Mouse (Mus musculus) forebrain, embryonic 11.5 days (tissue): ENCODE measurements around the gene Tbcb. TPM values are rescaled to one million over a fixed set of nuclear protein-coding genes. Genes with fewer than 3 reads are reported as not detected.

Experiments
- ATAC-seq: fragments of 200-750 bp; cut with Nextera tagmentation; replicated peaks from 2 replicates; pipeline ENCODE4 v1.8.0; 2017; ENCODE audit warnings: moderate TSS enrichment; ENCODE audit not compliant: low FRiP score
- DNase-seq: peaks from one replicate; pipeline ENCODE4 v3.0.0-alpha.2; 2017; ENCODE audit warnings: low spot score
- H3K27ac ChIP-seq: fragments of 300-500 bp; sonication (generic); 2 replicates; pipeline ENCODE4 v1.5.1; 2014; ENCODE audit warnings: low read depth, low read length
- H3K27me3 ChIP-seq: fragments of 300-500 bp; sonication (generic); 2 replicates; pipeline ENCODE4 v1.6.1; 2014; ENCODE audit warnings: mild to moderate bottlenecking, low read length, mixed read lengths; ENCODE audit not compliant: control insufficient read depth, insufficient read depth
- H3K36me3 ChIP-seq: fragments of 300-500 bp; sonication (generic); 2 replicates; pipeline ENCODE4 v1.6.1; 2014; ENCODE audit warnings: mild to moderate bottlenecking, low read length, moderate library complexity, mixed read lengths; ENCODE audit not compliant: control insufficient read depth, insufficient read depth
- H3K4me1 ChIP-seq: fragments of 300-500 bp; sonication (generic); replicated peaks from 2 replicates; pipeline ENCODE4 v1.6.1; 2014; ENCODE audit warnings: low read length, mixed read lengths; ENCODE audit not compliant: control insufficient read depth, insufficient read depth
- H3K4me2 ChIP-seq: fragments of 300-500 bp; sonication (generic); 2 replicates; pipeline ENCODE4 v1.6.1; 2014; ENCODE audit warnings: low read depth, mild to moderate bottlenecking, low read length, moderate library complexity, mixed read lengths; ENCODE audit not compliant: severe bottlenecking
- H3K4me3 ChIP-seq: fragments of 300-500 bp; sonication (generic); 2 replicates; pipeline ENCODE4 v1.5.1; 2014; ENCODE audit warnings: low read depth, low read length
- H3K9ac ChIP-seq: fragments of 300-500 bp; sonication (generic); 2 replicates; pipeline ENCODE4 v1.6.1; 2014; ENCODE audit warnings: low read length
- H3K9me3 ChIP-seq: fragments of 300-500 bp; sonication (generic); 2 replicates; pipeline ENCODE4 v1.6.1; 2016; ENCODE audit warnings: low read length, mixed read lengths; ENCODE audit not compliant: control insufficient read depth
- WGBS: fragments of 180-500 bp; shearing (Covaris S2); extraction: QIAGEN DNeasy Blood & Tissue Kit; methylation state at CpG from one replicate; pipeline ENCODE4 v1.1.7; 2014; 5-methylcytosine and 5-hydroxymethylcytosine counted together
- polyA plus RNA-seq: library from polyadenylated mRNA; unstranded; fragments of >200 nt; fragmentation: Nextera tagmentation; extraction: Ambion mirVana; gene quantifications from 2 replicates; pipeline ENCODE4 v1.2.1, GENCODE M21; 2014

The Tbcb gene
- polyA plus RNA-seq, 1 experiment from 2014 or later = 235 TPM

DNA sequence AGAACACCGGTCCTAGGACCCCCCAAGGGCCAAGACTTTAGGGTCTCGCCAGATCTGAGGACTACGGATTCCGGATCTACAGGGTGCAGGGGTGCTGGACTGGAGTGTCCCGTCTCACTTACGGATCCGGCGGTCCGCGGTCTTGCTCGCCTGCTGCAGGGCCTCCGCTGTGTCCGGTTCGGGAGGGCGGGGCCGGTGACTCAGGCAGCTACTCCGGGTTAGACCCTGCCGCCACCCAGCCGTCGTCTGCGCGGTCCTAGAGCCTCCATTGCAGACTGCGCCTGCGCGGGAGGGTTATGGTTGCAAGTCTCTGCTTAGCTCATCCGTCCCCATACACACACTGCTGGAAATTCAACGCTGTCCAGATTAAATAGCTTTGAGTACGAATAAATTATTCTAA, 37.2 kb downstream of the Tbcb start:
- Histone ChIP-seq H3K4me2 (peak overlapping the region; percentile 79), H3K4me1 (peaks cover 10% of the 10 kb centered on the region), H3K27me3 (no peaks in the 10 kb centered on the region), H3K9ac (peak overlapping the region; percentile 76), H3K36me3 (no peaks in the 10 kb centered on the region; the same call in 1 of the 2 replicates), H3K4me3 (peak overlapping the region; percentile 72), H3K27ac (peak overlapping the region; percentile 27; the same call in 1 of the 2 replicates), H3K9me3 (no peaks in the 10 kb centered on the region)
- ATAC-seq (peak; percentile 83), DNase-seq (peak; percentile 98)
- WGBS = under 1% methylated on average over 28 of the region's 28 CpGs

GRCm38 (mm10) chr7:30194101-30194831, 37.8 kb downstream of the Tbcb start:
- Histone ChIP-seq H3K4me1 (peaks cover 10% of the 10 kb centered on the region), H3K27ac (peak overlapping the region; percentile 27; the same call in 1 of the 2 replicates), H3K36me3 (no peaks in the 10 kb centered on the region; the same call in 1 of the 2 replicates), H3K9me3 (no peaks in the 10 kb centered on the region), H3K9ac (peak overlapping the region; percentile 76), H3K4me3 (peak overlapping the region; percentile 72), H3K27me3 (no peaks in the 10 kb centered on the region), H3K4me2 (peak overlapping the region; percentile 79)
- DNase-seq = no peak
- ATAC-seq = peak; percentile 38
- under 1% methylated on average over 26 of the region's 26 CpGs for WGBS

GRCm38 (mm10) chr7:30193581-30194100, 38.4 kb downstream of the Tbcb start:
- no peaks in the 10 kb centered on the region; the same call in 1 of the 2 replicates for H3K36me3 ChIP-seq

DNA sequence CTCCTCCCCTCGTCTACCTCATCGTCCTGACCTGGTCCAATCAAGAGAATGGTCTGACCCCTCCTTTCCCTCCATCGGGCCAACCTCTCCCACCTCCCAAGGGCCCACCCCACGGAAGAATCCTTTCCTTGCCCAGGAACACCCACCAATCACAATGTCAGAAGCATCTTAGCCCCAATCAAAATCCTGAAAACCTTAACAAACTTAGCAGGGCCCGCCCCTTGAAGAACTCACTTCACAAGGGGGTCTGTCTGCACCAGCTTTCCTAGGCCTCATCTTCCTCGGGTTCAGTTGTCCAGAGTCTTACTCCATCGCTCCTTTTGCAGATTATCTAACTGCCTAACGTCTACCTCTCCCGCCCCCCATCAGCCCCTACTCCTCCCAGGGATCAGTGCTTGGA, 39.1 kb downstream of the Tbcb start:
- ATAC-seq (no peak), DNase-seq (no peak)

More at GRCm38 (mm10) chr7:30193581-30194100, 38.4 kb downstream of the Tbcb start:
- Histone ChIP-seq H3K4me3 (peak overlapping the region; percentile 72), H3K27me3 (no peaks in the 10 kb centered on the region), H3K9ac (peak overlapping the region; percentile 76), H3K27ac (no peak overlapping the region), H3K9me3 (no peaks in the 10 kb centered on the region), H3K4me1 (peaks cover 10% of the 10 kb centered on the region), H3K4me2 (peak overlapping the region; percentile 79)
- ATAC-seq = peak; percentile 79
- peak; percentile 89 for DNase-seq
- 1% methylated on average over 26 of the region's 26 CpGs for WGBS

DNA sequence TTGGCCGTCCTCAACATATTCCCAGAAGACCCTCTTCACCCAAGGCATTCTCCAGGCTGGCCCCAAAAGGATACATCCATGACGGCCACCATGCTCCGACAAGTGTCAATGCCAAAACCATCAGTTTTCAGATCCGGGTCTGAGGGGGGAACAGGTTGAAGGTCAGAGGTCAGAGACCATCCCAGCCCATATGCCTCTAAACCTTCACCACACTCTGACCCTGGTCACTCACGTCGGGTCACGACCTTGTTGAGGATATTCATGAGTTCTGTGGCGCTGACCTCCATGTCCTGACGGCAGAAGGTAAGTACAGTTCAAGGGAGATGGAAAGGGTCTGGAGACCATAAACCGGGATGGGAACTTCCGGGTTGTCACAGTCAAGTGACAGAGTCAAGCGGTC, 40.0 kb downstream of the Tbcb start:
- Histone ChIP-seq H3K27ac (no peak overlapping the region), H3K4me3 (no peak overlapping the region), H3K4me2 (no peak overlapping the region), H3K27me3 (no peaks in the 10 kb centered on the region), H3K4me1 (peaks cover 10% of the 10 kb centered on the region), H3K36me3 (peaks cover 4% of the 10 kb centered on the region), H3K9me3 (no peaks in the 10 kb centered on the region), H3K9ac (no peak overlapping the region)
- DNase-seq = no peak
- 91% methylated on average over 12 of the region's 12 CpGs for WGBS
- ATAC-seq = no peak

More for the DNA sequence above, 39.1 kb downstream of the Tbcb start:
- H3K4me2 ChIP-seq = peak overlapping the region; percentile 79
- H3K27ac ChIP-seq = no peak overlapping the region
- no peaks in the 10 kb centered on the region for H3K27me3 ChIP-seq
- peaks cover 1% of the 10 kb centered on the region for H3K36me3 ChIP-seq
- peak overlapping the region; percentile 72 for H3K4me3 ChIP-seq
- H3K9ac ChIP-seq = peak overlapping the region; percentile 76
- peaks cover 10% of the 10 kb centered on the region for H3K4me1 ChIP-seq
- 14% methylated on average over 9 of the region's 9 CpGs for WGBS
- no peaks in the 10 kb centered on the region for H3K9me3 ChIP-seq

DNA sequence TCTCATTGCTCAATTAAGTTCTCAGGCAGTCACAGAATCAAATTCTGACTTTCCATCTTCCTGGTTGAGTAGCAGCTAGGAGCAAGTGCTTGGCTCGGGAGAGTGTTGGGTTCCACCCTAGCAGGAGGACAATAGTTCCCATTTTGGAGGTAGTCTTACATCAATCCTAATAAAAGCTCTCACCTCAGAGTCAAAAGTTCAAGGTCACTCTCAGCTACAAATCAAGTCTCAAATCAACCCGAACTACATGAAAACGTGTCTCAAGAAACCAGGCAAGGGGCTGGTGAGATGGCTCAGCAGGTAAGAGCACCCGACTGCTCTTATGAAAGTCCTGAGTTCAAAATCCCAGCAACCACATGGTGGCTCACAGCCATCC, 43.0 kb downstream of the Tbcb start:
- H3K4me1 ChIP-seq = peaks cover 13% of the 10 kb centered on the region
- no peaks in the 10 kb centered on the region for H3K9me3 ChIP-seq
- WGBS = 92% methylated on average over 4 of the region's 4 CpGs
- no peak overlapping the region for H3K9ac ChIP-seq
- H3K27ac ChIP-seq = no peak overlapping the region
- H3K4me2 ChIP-seq = no peak overlapping the region
- peaks cover 4% of the 10 kb centered on the region for H3K36me3 ChIP-seq
- ATAC-seq = no peak
- no peak overlapping the region for H3K4me3 ChIP-seq
- H3K27me3 ChIP-seq = no peaks in the 10 kb centered on the region
- DNase-seq = no peak

GRCm38 (mm10) chr7:30188344-30189115, 43.5 kb downstream of the Tbcb start:
- peaks cover 15% of the 10 kb centered on the region for H3K4me1 ChIP-seq
- H3K4me3 ChIP-seq = no peak overlapping the region
- WGBS = 90% methylated on average over 12 of the region's 12 CpGs
- H3K9ac ChIP-seq = no peak overlapping the region
- H3K4me2 ChIP-seq = no peak overlapping the region
- H3K9me3 ChIP-seq = no peaks in the 10 kb centered on the region
- DNase-seq (no peak), ATAC-seq (no peak)
- no peak overlapping the region for H3K27ac ChIP-seq
- peaks cover 4% of the 10 kb centered on the region for H3K36me3 ChIP-seq
- no peaks in the 10 kb centered on the region for H3K27me3 ChIP-seq

DNA sequence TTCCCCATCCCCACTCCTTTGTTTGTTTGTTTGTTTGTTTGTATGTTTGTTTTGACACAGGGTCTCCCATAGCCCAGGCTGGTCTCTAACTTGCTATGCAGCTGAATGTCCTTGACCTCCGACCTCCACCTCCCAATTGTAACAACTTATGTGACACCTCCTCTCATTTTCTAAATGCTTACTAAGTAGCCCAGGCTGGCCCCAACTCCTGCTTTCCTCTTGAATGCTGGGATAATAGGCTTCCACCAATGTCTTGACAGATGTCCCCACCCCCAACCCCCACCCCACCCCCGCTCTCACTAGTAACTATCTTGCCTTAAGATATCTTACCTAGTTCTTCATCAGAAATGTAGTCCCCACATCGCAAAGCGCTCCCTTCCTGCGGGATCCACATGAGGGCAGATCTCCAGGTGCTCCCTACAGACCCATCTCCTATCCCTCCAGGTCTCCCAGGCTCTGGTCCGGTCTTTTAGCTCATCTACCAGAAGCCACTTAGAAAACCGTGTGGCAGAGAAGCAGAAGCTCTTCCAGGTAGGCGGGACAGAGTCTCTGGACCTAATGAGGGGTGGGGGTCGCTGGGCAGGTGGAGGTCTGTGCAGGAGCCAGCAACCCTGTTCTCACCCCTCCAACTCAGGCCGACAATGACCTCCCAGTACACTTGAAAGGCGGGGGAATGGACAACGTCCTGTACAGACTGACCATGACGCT, 47.3 kb downstream of the Tbcb start:
- ATAC-seq (no peak), DNase-seq (no peak)
- Histone ChIP-seq H3K4me3 (no peak overlapping the region), H3K9ac (no peak overlapping the region; the same call in 1 of the 2 replicates), H3K9me3 (no peaks in the 10 kb centered on the region), H3K27me3 (no peaks in the 10 kb centered on the region), H3K4me1 (peaks cover 4% of the 10 kb centered on the region; the same call in 1 of the 2 replicates), H3K27ac (no peak overlapping the region), H3K4me2 (no peak overlapping the region), H3K36me3 (peaks cover 4% of the 10 kb centered on the region)
- 76% methylated on average over 13 of the region's 13 CpGs for WGBS
